Mouse (Mus musculus) megakaryocyte, embryonic 14.5 days (primary cell): ENCODE data around the gene Lcorl.

ENCODE experiments used
- FLI1 ChIP-seq: IDR thresholded peaks from 2 replicates; pipeline ENCODE4 v1.6.1; 2012; ENCODE audit warnings: low read length, inconsistent platforms, mixed read lengths
- GATA1 ChIP-seq: IDR thresholded peaks from 3 replicates; pipeline ENCODE4 v1.6.1; 2012; ENCODE audit warnings: mixed read lengths, low read length, inconsistent platforms, borderline replicate concordance

GRCm38 (mm10) chr5:45875472-45875871 lies 18.1 kb upstream of the Lcorl start:
- TF ChIP-seq GATA1 (no peak), FLI1 (no peak)
